Comparison of ENCODE assay signal across 16 mouse cellular contexts in genomic region chr19:55938254-55939046, GRCm38 (mm10).
DNase-seq lines count a peak whose midpoint lies in the region; ATAC-seq and TF ChIP-seq lines count a peak whose summit lies in the region.
"Had no signal": no experiment of that assay in that cellular context is flagged by ENCODE, and none has a peak within 500 bp of the region (broad histone marks: within the 10 kb centered on the region; RNA-seq: fewer than 3 reads in every experiment).

No protein-coding gene starts in this region.

- intact Hi-C loops in heart, postnatal 10 days (cut with DNase I) = no loop called here
- intact Hi-C loops in gastrocnemius, postnatal 14 days (cut with DNase I; ENCODE audit: low total_unique reads) = loop anchor here (10.0 kb wide), 1 partner anchor 86 kb away; no protein-coding TSS in a partner anchor

- 81% methylated on average over 21 of the region's 21 CpGs for WGBS in heart, embryonic 10.5 days
- 83% methylated on average over 21 of the region's 21 CpGs for WGBS in spleen, adult 2 months

- no peak for TF ChIP-seq CTCF in spleen, adult 2 months (IDR thresholded peaks at IDR 0.05; ENCODE audit: extremely low read depth, insufficient read depth, insufficient read length, insufficient replicate concordance)

- H3K36me3 ChIP-seq in heart, embryonic 10.5 days = no peaks in the 10 kb centered on the region
- H3K36me3 ChIP-seq in spleen, adult 2 months (ENCODE audit: control insufficient read depth, insufficient read depth, low read length) = no peaks in the 10 kb centered on the region
- H3K36me3 ChIP-seq: embryonic facial prominence, embryonic 10.5 days; kidney, embryonic 15.5 days; limb, embryonic 12.5 days had no signal

- H3K4me1 ChIP-seq in heart, embryonic 10.5 days = peaks cover 18% of the 10 kb centered on the region
- H3K4me1 ChIP-seq in spleen, adult 2 months (ENCODE audit: control insufficient read depth, insufficient read depth, insufficient read length) = no peaks in the 10 kb centered on the region

- H3K27ac ChIP-seq in heart, embryonic 10.5 days = peak overlapping the region; percentile 57
- H3K27ac ChIP-seq in spleen, adult 2 months (ENCODE audit: insufficient read depth, low read length) = peak overlapping the region; percentile 27; the same call in 1 of the 2 replicates
- H3K27ac ChIP-seq: embryonic facial prominence, embryonic 10.5 days; kidney, embryonic 15.5 days; limb, embryonic 12.5 days had no signal

- peak; percentile 76 for ATAC-seq in megakaryocyte-erythroid progenitor cell, adult 5-6 weeks (replicated peaks; ENCODE audit: low FRiP score, low TSS enrichment, poor library complexity, severe bottlenecking)
- ATAC-seq: hindbrain, embryonic 16.5 days; lung, postnatal 0 days had no signal

- no peaks in the 10 kb centered on the region for H3K9me3 ChIP-seq in heart, embryonic 10.5 days
- H3K9me3 ChIP-seq: embryonic facial prominence, embryonic 10.5 days; kidney, embryonic 15.5 days; limb, embryonic 12.5 days had no signal

- H3K27me3 ChIP-seq in heart, embryonic 10.5 days (ENCODE audit: insufficient read depth, poor library complexity, severe bottlenecking) = no peaks in the 10 kb centered on the region
- H3K27me3 ChIP-seq in spleen, adult 2 months (ENCODE audit: control insufficient read depth, insufficient read depth, low read length) = no peaks in the 10 kb centered on the region
- H3K27me3 ChIP-seq: kidney, embryonic 15.5 days; limb, embryonic 12.5 days had no signal

- TF ChIP-seq POLR2A in spleen, adult 2 months (IDR thresholded peaks at IDR 0.05; ENCODE audit: low read depth, low read length) = no peak

- H3K4me3 ChIP-seq in heart, embryonic 10.5 days = no peak overlapping the region
- no peak overlapping the region for H3K4me3 ChIP-seq in spleen, adult 2 months (ENCODE audit: extremely low read depth, insufficient read depth, insufficient read length)
- H3K4me3 ChIP-seq: embryonic facial prominence, embryonic 10.5 days; kidney, embryonic 15.5 days; limb, embryonic 12.5 days had no signal

- peak; percentile 71 for DNase-seq in heart, embryonic 10.5 days (ENCODE audit: low spot score)
- no peak for DNase-seq in heart, postnatal 10 days
- DNase-seq in spleen, adult 2 months (ENCODE audit: low read depth in 1 of 2, low spot score in 2 of 2) = no peak
- no peak for DNase-seq in spleen, postnatal 10 days (ENCODE audit: low spot score in 2 of 2)
- peak; percentile 48 for DNase-seq in liver
- no peak for DNase-seq in gastrocnemius, postnatal 14 days
- DNase-seq in urinary bladder, postnatal 25 days (ENCODE audit: low spot score) = no peak
- DNase-seq: cerebellum, adult 9-10 months; heart, postnatal 14 days; thymus, adult 18-20 months had no signal

Comparison
In these comparisons a context has a peak if more than half of its experiments do, and no peak if none do; other contexts are left out.
1. DNase-seq: peak in heart, embryonic 10.5 days (single experiment) and liver (single experiment); none in heart, postnatal 10 days (0 of 2), spleen, adult 2 months (0 of 2), spleen, postnatal 10 days (0 of 2), gastrocnemius, postnatal 14 days (single experiment) and urinary bladder, postnatal 25 days (single experiment).